Mouse (Mus musculus) E14TG2a.4 (cell line): ENCODE measurements at regions not wholly inside any gene's neighbourhood (a gene's known extent, or its start where the extent isn't known, plus 50 kb on each side); places are given as distances from the start of the nearest gene placed in this dataset.

Source experiments
- CTCF ChIP-seq: conservative IDR thresholded peaks from 2 replicates; pipeline ENCODE4 v1.5.1; 2014; ENCODE audit warnings: low read length
- NANOG ChIP-seq: IDR thresholded peaks from 2 replicates; pipeline ENCODE4 v1.6.1; 2014; ENCODE audit warnings: borderline replicate concordance, low read length, mixed read lengths

GRCm38 (mm10) chr13:84350791-84351190 lies 128.7 kb downstream of the Tmem161b start:
- no peak for TF ChIP-seq CTCF
- no peak for TF ChIP-seq NANOG
